Mouse (Mus musculus) G1E (cell line): ENCODE measurements around the gene Zfp385a.

Experiments
- CTCF ChIP-seq: IDR thresholded peaks from 2 replicates; pipeline ENCODE4 v1.5.1; 2012; ENCODE audit warnings: low read depth, low read length, inconsistent platforms, mixed read lengths
- POLR2AphosphoS5 ChIP-seq: IDR thresholded peaks from 2 replicates; pipeline ENCODE4 v1.6.1; 2012; ENCODE audit warnings: low read depth, low read length, inconsistent platforms; ENCODE audit not compliant: insufficient replicate concordance
- TAL1 ChIP-seq: conservative IDR thresholded peaks from 2 replicates; pipeline ENCODE4 v1.6.1; 2012; ENCODE audit warnings: low read depth, low read length, inconsistent platforms, mixed read lengths

DNA sequence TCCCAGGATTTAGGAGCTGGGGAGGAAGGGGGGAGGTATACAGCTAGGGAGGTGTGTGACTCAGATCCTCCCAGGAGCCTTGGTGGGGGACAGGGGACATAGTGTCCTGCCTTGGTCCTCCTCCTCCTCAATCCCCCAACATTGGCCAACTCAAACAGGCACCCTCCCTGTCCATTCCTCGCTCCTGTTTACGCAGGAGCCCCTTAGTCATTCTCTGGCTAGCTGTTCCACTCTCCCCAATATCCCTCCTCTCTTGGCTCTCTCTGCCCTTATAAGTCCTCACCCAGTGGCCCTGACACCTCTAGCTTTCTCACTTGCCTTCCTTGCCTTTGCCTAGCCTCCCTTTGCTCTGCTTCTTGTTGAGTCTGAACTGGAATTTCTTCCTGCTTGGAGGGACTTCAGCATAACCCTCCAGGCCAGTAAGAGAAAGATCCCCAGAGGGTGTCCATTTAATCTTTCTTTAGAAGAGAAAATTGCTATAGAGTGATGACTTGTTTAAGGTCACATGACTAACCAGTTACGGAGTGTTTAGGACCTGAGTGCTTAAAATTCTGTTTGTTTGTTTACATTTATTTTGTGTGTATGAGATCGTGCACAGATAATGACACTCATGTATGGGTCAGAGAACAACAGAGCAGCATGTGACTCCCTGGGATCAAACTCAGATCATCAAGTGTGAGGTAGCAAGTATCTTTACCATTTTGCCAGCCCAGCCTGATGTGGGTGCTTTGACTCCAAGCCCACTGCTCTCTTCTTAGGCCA, 28.5 kb upstream of the Zfp385a start:
- TF ChIP-seq CTCF (no peak), TAL1 (no peak), POLR2AphosphoS5 (no peak)
